Mouse (Mus musculus) ovary, postnatal 10 days (tissue): ENCODE measurements around the gene Rras.

Experiments
- DNase-seq: peaks from one replicate; pipeline ENCODE4 v3.0.0; 2022; ENCODE audit warnings: low spot score

The Rras gene

DNA sequence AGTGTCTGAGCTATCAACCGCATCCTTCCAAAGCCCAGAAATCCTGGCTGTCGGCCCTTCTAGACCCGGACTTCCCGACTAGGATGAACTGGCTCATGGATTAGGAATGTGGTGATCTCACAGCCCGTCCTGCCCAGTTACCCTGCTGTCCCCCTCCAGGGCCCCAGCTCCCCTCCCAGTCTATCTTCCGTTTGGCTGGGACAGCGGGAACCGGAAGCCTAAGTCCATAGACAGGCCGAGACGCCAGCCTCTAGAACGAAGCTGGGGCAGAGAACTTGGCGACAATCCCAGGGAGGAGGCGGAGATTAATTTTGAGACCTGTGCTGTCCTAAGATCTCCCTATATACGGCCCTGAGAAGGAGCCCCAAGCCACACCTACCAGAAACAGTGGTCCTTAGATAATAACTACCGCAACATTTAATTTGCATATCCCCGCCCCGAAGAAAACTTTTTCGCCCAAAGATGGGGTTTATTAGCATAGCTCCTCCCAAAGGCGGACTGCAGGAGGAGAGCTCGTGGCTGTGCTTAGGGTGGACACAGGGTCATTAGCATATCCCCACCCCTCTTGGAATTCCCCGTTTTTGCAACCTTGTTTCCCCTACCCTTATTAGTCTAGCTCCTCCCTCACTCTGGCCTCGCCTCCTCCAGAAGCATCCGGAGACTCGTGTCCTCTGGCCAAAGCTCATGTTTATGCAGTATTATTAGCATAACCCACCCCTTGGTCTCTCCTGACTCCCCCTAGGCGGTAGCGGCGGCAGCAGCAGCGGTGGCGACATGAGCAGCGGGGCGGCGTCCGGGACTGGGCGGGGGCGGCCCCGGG, at the start of gene Rras:
Rras (plus strand) TSS at position 720 of the 820 bp plus-strand sequence.
- DNase-seq, result peak; percentile 71

DNA sequence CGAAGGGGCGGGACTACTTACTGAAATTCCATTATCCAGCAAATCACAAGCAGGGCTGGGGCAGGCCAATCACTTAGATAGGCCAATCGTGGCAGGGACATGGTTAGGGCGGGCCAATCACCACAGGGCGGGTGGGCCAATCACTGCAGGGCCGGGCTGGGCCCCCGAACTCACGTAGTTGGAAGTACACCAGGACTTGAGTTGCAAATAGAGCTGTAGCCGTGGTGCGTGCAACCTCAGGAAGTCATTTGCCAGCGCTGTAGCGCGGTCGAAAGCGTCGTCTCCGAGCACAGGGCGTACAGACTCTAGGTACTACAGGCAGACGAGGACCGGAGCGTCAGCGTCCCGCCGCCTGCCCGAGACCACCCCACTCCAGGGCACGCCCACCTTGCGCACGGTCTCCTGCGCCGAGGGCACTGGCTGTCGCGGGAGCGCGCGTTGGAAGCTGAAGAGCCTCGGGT, 47.5 kb upstream of the Rras start:
- DNase-seq, result peak; percentile 77

DNA sequence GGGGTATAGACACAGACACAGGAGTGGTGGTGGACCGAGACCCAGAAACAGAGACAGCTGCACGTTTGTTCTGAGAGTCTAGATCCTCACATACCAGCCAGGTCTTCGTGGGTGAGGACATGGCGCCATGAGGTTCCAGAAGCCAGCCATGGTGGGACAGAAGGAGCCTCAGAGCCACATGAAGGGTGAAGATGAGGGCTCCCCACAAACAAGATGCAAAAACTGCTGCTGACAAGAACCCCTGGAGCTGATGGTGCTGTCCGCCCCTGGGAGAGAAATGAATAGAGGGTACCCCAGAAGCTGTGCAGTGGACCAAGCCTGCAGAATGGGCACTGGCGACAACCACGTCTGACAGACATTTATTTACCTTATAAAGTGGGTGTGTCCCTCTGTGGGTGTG, 46.6 kb upstream of the Rras start:
- no peak for DNase-seq

DNA sequence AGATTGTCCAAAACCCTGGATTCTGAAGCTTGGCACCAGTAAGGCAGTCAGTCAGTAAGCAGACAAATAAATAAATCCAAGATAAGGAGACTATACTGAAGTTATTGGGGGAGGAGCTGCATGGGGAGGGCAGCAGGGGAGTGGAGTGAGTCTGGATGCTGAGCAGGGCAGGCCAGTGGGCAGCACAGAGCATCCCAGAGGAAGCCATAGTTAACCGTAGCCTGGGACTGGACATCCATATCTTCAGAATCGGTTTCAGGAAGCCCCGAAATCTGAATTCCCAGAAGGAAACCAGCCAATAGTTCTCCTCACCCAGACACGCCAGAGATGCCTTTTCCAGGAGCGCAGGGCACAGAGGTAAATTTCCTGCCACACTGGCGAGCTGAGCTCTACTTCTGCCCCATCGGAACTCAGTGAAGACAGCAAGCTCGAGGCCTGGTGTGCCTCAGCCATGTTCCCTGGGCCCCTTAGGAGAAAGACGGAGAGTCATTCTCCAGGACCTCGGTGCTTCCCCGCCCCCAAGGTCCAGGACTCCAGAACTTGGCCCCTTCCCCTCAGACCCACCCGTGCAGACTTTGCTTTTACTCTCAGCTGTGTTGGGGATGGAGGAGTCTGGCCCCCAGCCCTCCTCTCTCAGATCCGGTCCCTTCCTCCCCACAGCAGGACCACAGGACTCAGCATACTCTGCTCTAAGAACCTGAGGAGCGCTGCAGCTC, 44.2 kb upstream of the Rras start:
- DNase-seq, result no peak

DNA sequence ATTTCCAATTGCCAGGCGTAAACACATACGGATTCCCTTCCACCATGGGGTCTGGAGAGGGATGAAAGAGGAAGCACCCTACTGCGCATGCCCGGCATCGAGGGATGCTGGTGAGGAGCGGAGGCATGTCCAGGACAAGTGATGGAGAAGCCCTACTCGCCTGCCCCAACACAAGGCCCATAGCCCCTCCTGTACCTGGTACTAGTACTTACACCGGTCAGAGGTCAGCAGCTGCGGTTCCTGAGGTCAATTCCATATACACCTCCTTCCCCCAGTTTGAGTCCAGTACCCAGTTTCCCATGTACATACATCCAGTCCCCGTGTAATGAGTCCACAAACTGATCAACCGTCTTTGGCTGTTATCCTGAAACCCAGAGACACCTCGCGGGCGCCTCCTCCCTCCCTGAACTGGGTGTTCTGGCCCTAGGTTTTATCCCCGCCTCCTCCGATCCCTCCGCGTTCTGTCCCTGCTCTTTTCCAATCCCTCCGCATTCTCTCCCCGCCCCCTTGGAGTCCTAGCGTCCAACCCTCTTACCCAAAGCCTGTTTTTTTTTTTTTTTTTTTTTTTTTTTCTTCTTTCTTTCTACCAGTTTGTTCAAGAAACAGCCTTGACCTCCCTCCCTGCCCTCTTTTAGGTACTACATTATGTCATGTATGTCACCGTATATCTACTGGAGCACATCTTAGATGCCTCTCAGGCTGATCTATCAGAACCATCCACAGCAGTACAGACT, 43.2 kb upstream of the Rras start, which contains the start of gene Cpt1c:
Cpt1c (minus strand) TSS at position 469 of the 734 bp plus-strand sequence.
- DNase-seq, result peak; percentile 56

DNA sequence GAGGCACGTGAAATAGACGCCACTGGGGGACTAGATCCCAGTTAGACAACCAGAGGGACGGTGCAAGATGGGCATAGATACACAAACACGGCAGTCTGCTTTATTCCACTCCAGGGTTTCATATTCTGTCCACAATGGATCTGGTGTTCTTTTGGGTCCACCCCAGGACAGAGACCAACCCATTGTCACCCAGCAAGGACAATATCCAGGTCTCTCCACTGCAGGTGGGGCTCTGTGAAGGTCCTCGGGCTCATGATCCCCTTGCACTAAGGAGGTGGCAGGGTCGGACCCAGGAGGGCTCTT, 42.7 kb upstream of the Rras start:
- no peak for DNase-seq

DNA sequence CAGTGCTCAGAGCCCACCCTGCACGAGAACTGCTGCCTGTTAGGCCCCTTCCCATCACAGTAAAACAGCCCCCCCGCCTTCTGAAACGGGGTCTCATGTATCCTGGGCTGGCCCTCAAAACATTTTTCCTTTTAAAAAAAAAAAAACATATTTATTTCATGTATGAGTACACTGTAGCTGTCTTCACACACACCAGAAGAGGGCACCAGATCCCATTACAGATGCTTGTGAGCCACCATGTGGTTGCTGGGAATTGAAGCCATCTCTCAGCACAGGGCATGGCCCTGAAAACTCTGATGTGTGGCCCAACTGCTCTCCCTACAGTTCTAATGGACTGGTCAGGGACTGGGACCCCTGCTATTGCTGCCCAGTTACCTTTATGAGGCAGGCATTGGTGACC, 39.5 kb upstream of the Rras start:
- no peak for DNase-seq

DNA sequence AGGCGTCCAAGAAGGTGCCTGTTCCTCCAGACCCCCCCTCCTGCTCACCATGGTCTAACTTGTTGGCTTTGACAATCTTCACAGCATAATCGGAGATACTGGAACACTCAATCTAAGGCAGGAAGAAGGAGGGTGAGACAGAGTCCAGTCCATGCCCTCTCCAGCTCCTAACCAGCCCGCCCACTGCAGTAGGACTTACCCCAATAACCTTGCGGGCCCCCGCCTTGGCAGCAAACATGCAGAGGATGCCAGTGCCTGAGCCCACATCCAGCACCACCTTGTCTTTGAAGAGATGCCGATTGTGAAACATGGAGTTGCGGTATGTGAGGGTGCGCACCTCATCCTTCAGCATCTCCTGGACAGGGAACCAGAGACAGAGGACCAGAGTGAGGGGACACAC, 36.2 kb upstream of the Rras start:
- DNase-seq, result no peak

DNA sequence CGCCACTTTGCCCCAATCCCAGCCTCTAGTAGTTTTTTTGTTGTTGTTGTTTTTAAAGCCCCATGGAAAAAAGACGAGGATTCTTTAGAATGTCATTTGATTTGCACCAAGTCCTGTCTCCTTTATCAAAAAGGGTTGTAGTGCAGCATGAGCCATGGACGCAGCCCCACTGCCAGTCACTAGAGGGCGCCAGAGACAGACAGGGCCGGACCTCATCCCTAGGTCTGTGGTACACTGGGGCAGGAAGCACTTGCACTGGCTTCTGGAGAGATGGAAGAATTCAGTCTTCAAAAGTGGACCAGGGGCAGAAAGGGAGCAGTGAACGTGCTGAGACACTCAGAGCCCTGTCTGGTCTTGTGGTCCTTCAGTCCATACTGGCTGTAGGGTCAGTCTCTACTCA, 34.7 kb upstream of the Rras start:
- peak; percentile 75 for DNase-seq

DNA sequence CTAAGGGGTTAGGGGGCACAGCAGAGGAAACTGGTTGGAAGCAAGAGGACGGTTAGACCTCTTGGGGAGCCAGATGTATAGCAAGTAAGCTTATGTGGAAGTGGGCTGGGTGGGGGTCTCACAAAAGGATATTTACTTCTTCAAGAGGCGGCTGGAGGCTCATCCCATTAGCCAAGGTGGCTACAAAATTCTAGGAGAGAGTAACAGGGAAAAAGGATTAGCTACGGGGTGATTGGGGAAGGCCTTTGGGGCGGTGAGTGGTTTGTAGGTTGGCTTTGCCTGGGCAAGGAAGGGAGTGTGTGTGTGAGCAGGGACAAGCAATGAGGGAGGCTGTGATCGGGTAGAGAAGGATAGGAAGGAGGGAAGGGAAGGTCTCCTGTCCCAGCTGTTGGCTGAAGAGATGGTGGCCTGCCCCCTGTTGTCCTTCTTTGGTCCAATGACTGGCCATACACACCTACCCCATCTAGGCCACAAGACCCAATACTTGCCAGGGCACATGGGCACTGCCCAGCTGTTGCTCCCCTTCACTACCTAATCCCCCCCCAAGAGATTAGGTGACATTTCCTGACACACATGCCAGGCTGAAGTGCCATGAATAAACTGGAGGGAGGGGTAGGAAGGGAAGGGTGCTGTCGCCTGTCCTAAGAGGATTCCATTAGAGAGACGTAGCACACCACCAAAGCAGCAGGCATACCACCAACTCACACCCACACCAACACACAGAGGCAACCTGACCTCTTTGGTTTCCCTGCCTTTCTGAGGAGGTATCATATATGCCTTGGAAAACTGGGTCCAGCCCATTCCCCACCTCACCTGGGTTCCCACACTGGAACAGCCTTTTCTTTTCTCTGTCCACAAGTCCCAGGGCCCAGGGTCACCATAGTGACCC, 33.6 kb upstream of the Rras start:
- no peak for DNase-seq

DNA sequence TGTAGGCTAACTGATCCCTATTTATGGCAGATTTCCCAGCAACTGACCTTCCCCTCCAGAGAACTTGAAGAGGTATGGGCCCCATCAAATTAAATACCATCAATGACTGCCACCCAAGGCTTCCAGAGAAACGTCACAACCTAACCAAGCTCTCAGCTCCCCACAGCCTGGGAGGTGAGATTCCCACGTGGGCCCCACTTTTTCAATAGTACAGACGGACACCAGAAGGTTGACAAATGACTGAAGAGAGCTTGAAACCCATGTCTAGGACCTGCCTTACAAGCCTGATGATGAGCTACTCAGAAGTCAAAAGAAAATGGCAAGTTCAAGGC, 33.0 kb upstream of the Rras start:
- no peak for DNase-seq

DNA sequence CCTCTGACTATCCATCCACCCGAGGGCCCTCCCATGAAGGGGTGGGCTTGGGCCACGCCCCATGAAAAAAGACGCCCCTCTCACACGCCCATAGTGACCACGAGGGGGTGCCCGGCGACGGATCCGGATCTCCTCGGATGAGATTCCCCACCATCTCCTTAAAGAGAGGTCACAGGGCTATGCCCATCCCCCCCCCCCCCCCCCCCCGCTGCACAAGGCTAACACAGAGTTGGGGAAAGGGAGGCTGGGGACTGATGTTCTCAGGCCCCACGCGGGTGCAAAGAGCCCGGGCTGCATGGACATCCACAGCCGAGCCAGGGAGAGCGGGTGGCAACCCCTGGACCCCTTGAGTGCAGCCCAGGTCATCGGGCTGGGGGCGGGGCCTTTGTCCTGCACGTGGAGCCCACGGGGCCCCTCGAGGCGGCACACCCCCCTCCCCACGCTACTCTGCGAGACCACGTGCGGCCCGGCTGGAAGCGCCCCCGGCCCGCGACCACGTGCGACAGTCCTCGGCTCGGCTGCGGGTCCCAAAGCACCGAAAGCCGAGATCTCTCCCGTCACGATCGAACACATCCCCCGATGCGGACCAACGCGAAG, 32.1 kb upstream of the Rras start:
- peak; percentile 33 for DNase-seq

DNA sequence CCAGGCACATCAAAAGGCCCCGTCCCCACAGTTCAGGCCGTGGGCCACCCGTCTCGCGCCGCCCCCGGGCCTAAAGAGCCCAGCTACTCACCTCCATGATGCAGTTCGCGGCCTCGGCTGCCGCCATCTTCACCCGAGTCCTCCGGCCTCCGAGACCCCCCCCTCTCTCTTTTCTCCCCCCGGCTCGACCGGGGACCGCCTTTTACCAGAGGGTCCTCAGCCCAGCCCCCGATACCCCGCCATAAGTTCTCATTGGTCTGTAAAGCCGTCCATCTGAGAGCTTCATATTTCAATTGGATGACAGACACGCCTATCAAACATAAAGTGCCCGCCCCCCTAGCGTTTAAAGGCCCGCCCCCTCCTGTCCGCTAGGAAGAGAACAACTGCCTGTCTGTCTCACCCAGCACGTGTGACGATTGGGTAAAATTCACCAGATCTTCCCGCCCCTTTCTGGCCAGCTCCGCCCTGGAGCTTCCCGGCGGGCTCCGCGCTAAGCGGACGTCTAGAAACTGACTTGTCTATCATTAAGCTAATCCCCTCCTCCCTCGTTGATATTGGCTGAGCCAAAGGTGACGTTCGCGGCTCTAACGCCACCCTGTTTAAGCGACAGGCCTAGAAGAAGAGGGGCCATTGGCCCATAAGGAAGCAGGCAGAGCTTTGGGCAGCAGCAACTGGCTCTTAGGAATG, 31.4 kb upstream of the Rras start, which contains the start of gene Prmt1:
Prmt1 (minus strand) TSS at position 377 of the 687 bp plus-strand sequence.
- peak; percentile 99 for DNase-seq

DNA sequence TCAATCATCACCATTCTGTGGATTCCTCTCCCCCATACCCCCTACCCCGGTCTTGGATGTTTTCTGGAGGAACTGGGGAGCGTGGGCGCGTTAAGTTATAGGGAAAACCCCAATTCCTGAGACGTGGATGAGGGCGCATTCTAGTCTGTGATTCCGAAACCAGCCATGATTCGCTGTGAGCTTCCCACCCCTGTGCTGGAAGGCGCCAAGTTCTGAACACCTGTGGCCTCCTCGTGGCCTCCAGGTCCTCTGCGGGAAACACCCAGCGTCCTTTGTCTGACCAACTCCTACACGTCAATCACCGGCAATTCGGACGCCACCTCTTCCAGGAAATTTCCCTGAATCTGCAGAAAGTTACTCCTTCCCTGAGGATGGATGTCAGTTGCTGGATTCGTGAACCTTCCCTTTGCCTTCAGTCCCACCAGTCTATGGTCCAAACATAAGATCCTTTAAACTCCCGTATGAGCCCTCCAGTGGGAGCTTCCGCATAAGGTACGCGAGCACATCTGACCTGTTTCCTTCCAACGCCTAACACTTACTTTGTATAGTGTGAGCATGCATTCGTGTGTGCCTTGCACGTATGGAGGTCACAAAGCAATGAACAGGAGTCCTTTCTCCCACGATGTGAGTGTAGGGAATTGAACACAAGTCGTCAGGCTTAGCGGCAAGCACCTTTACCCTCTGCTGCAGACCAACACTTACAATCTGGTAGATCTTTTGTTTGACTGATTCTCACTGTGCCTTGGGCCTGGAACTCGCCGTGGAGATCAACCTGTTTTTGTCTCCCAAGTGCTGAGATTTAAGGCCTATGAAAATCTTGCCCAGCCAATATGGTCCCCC, 30.7 kb upstream of the Rras start:
- DNase-seq, result no peak

DNA sequence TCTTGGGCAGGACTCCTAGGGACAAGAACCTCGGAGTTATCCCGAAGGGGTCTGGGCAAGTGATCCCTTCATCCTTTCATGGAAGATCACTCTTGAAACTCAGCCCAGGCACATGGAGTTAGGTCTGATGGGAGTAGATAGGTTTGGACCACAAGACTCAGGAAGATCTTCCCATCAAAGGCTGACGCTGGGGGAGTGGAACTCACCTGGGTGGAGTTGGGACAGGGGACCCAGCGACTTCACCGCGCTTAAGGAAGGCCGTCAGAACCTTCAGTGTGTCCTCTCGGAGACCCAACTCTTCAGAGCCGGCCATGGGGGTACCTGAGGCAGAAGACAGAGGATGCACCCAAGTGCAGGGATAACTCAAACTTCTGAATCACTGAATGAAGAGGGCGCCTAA, 21.1 kb upstream of the Rras start:
- no peak for DNase-seq

DNA sequence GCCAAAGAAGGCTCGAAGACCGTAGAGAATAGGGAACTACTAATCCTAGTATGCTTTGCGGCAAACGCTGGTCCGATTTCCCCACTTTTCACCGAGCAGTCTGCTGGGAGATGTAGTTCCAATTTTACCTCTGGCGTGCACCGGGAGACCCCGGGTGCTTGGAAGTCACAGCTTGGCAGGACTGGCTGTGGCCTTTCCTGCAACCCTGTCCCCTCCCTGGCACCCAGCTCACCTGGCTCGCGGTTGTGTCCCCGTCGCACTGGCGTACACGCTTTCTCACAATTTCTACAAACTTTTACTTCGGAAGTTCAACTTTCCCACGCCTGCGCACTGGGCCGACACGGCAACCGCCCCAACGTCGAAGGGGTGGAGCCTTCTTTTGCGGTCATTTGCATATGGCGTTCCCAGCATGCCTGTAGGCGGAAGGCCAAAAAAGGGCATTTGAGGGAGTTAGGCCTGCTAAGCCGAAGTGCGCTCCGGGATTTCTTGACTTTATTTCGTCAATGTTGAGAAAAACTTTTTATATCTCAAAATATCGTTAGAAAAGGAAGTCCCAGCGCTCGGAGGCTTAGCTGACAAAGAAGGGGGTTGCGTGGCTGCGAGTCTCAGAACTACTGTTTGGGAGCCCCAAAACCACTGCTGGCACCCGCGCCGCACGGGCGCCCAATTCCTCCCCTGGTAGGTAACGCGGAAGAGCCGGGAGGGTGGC, 20.4 kb upstream of the Rras start, which contains the start of gene Irf3:
Irf3 (plus strand) TSS at position 418 of the 709 bp plus-strand sequence.
- peak; percentile 93 for DNase-seq

DNA sequence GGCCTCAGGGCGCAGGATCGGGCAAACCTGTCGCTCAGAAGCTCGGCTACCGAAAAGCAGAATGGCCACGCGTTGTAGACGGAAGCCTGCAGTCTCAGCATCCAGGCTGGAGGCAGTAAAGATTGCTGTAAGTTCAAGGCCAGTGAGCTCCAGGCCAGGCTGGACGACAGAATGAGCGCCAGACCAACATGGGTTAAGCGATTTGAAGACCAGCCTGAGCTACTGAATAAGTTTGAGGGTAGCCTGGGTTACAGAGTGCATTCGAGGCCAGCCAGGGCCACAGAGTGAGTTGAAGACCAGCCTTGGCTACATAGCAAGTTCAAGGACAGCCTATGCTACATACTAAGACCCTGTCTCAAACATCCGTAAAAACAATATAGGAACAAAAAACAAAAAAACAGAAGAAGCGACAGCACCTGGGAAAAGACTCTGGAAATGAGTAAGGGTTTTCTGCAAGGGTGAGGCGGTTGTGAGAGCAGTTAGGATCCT, 19.8 kb upstream of the Rras start:
- DNase-seq, result no peak

DNA sequence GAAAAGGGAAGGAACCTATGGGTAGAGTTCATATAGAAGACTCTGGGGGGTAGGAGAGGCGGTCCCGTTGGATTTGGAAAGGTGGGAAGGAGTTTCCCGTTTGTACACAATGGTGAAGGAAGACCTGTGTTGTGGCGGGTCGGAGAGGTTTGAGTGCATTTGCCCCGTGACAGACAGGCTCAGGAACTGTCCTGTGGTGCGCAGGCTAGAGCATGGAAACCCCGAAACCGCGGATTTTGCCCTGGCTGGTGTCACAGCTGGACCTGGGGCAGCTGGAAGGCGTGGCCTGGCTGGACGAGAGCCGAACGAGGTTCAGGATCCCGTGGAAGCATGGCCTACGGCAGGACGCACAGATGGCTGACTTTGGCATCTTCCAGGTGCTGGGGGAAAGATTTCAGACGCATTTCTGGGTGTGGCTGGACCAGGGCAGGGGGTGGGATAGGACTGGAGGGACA, 19.2 kb upstream of the Rras start, which contains the start of gene Bcl2l12:
Bcl2l12 (minus strand) TSS at position 212 of the 455 bp plus-strand sequence.
- DNase-seq, result no peak

DNA sequence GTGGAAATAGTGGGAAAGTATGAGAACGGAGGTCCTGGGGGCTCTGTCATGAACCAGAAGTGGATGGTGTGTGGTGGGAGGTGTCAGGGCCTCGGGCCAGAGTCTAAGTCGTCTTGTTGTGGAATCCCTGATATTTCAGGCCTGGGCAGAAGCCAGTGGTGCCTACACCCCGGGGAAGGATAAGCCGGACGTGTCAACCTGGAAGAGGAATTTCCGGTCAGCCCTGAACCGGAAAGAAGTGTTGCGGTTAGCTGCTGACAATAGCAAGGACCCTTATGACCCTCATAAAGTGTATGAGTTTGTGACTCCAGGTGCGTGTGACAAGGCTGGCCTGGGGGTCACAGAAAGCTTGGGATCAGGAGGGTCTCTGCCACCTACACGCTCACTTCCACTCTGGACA, 18.0 kb upstream of the Rras start:
- no peak for DNase-seq
